Mouse (Mus musculus): ENCODE results near the gene Ush1g. TPM values are rescaled to one million over a fixed set of nuclear protein-coding genes. Genes with fewer than 3 reads are reported as not detected.

Ush1g gene
- total and polyA plus RNA-seq, 2 experiments from 2014 or later: 0.32 TPM; not detected in 1

DNA sequence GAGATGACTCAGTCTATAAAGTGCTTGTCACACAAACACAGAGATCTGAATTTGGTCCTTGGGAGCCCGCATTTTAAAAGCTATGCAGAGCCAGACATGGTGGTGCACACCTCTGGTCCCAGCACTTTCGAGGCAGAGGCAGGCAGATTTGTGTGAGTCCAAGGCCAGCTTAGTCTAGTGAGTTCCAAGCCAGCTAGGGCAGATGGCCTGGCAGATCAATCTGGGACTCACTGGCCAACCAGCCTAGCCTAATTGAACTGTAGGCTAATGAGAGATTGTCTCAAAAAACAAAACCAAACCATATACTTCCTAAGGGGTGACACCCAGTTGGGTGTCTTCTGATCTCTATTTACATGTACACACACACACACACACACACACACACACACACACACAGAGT, 19.4 kb upstream of the Ush1g start:
- H3K9ac ChIP-seq (replicated peaks; ENCODE audit: low read length, poor library complexity, severe bottlenecking): no peak overlapping the region
- no peak overlapping the region for H3K4me3 ChIP-seq (ENCODE audit: low read depth, low read length)
- H3K9me3 ChIP-seq (ENCODE audit: low read length): no peaks in the 10 kb centered on the region
- H3K27ac ChIP-seq (ENCODE audit: low read depth, low read length): no peak overlapping the region
- no peaks in the 10 kb centered on the region for H3K36me3 ChIP-seq (ENCODE audit: insufficient read depth, low read length)
- TF ChIP-seq CTCF (IDR thresholded peaks at IDR 0.05): no peak
- WGBS: 65% methylated on average over 2 of the region's 2 CpGs
- H3K4me2 ChIP-seq (ENCODE audit: low read depth, low read length, poor library complexity, severe bottlenecking): no peak overlapping the region
- H3K27me3 ChIP-seq (ENCODE audit: insufficient read depth, low read length): 0 out of 2 replicates have a peak, but pooled peaks cover 1% of the 10 kb centered on the region
- H3K4me1 ChIP-seq (ENCODE audit: insufficient read depth, low read length): no peaks in the 10 kb centered on the region
- ATAC-seq (ENCODE audit: low FRiP score) (no peak), DNase-seq (ENCODE audit: low spot score) (no peak)

DNA sequence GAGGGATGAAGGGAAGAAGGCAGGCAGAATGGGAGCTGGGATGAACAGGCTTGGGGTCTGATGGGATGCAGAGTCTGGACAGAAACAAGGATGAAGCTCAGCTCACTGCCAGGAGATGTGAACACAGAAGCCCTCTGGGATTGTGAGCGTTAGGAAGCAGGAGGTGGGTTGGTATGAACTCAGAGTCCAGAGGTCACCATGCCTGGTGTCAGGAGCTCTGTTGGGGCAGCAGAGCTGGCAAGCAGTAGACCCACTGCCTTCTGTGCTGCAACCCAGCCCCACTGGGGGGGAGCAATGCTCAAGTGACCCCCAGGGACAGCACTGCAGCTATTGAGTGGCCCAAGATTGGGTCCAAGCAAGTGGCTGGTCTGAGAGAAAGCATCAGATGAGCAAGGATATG, 16.0 kb upstream of the Ush1g start:
- Histone ChIP-seq H3K27me3 (ENCODE audit: insufficient read depth, low read length) (peaks cover 11% of the 10 kb centered on the region; the same call in 1 of the 2 replicates), H3K4me1 (ENCODE audit: insufficient read depth, low read length) (0 out of 2 replicates have a peak, but pooled peaks cover 4% of the 10 kb centered on the region), H3K9ac (replicated peaks; ENCODE audit: low read length, poor library complexity, severe bottlenecking) (no peak overlapping the region), H3K36me3 (ENCODE audit: insufficient read depth, low read length) (no peaks in the 10 kb centered on the region), H3K4me2 (ENCODE audit: low read depth, low read length, poor library complexity, severe bottlenecking) (no peak overlapping the region), H3K4me3 (ENCODE audit: low read depth, low read length) (no peak overlapping the region), H3K27ac (ENCODE audit: low read depth, low read length) (no peak overlapping the region), H3K9me3 (ENCODE audit: low read length) (no peaks in the 10 kb centered on the region)
- WGBS: 75% methylated on average over 1 of the region's 1 CpGs
- DNase-seq (ENCODE audit: low spot score) (no peak), ATAC-seq (ENCODE audit: low FRiP score) (no peak)
- no peak for TF ChIP-seq CTCF (IDR thresholded peaks at IDR 0.05)

- no peaks in the 10 kb centered on the region for H3K36me3 ChIP-seq (ENCODE audit: insufficient read depth, low read length)
- no peaks in the 10 kb centered on the region for H3K9me3 ChIP-seq (ENCODE audit: low read length)
- H3K4me1 ChIP-seq (ENCODE audit: insufficient read depth, low read length): 0 out of 2 replicates have a peak, but pooled peaks cover 4% of the 10 kb centered on the region
- DNase-seq (ENCODE audit: low spot score) (no peak), ATAC-seq (ENCODE audit: low FRiP score) (no peak)
- TF ChIP-seq CTCF (IDR thresholded peaks at IDR 0.05): no peak
- H3K4me3 ChIP-seq (ENCODE audit: low read depth, low read length): no peak overlapping the region
- 61% methylated on average over 3 of the region's 3 CpGs for WGBS
- H3K9ac ChIP-seq (replicated peaks; ENCODE audit: low read length, poor library complexity, severe bottlenecking): no peak overlapping the region
- no peak overlapping the region for H3K4me2 ChIP-seq (ENCODE audit: low read depth, low read length, poor library complexity, severe bottlenecking)
- peaks cover 11% of the 10 kb centered on the region; the same call in 1 of the 2 replicates for H3K27me3 ChIP-seq (ENCODE audit: insufficient read depth, low read length)
- H3K27ac ChIP-seq (ENCODE audit: low read depth, low read length): no peak overlapping the region
Observed at GRCm38 (mm10) chr11:115337350-115337749, 15.5 kb upstream of the Ush1g start.

DNA sequence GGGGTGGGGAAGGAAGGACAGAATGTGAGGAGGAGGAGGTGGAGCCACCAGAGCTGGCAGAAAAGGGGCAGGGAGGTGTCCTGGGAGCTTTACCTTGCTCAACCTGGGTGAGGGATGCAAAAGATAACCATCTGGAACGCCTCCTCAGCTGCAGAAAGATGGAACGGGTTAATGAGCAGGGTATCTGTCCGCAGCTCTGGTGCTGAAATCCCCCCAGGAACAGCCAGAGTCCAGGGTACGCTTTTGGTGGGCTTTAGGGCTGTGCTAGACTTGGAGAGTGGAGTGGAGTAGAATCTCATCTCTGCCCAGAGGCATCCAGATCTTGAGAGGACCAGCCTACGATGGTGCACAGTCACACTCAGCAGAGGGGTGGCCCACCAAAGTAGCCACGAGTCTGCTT, 14.3 kb upstream of the Ush1g start:
- H3K36me3 ChIP-seq (ENCODE audit: insufficient read depth, low read length): no peaks in the 10 kb centered on the region
- WGBS: 19% methylated on average over 6 of the region's 6 CpGs
- TF ChIP-seq CTCF (IDR thresholded peaks at IDR 0.05): no peak
- ATAC-seq (ENCODE audit: low FRiP score) (no peak), DNase-seq (ENCODE audit: low spot score) (no peak)
- H3K4me1 ChIP-seq (ENCODE audit: insufficient read depth, low read length): 0 out of 2 replicates have a peak, but pooled peaks cover 4% of the 10 kb centered on the region
- H3K27me3 ChIP-seq (ENCODE audit: insufficient read depth, low read length): peaks cover 14% of the 10 kb centered on the region; the same call in 1 of the 2 replicates
- H3K4me3 ChIP-seq (ENCODE audit: low read depth, low read length): no peak overlapping the region
- H3K4me2 ChIP-seq (ENCODE audit: low read depth, low read length, poor library complexity, severe bottlenecking): no peak overlapping the region
- no peaks in the 10 kb centered on the region for H3K9me3 ChIP-seq (ENCODE audit: low read length)
- H3K9ac ChIP-seq (replicated peaks; ENCODE audit: low read length, poor library complexity, severe bottlenecking): no peak overlapping the region
- H3K27ac ChIP-seq (ENCODE audit: low read depth, low read length): no peak overlapping the region

DNA sequence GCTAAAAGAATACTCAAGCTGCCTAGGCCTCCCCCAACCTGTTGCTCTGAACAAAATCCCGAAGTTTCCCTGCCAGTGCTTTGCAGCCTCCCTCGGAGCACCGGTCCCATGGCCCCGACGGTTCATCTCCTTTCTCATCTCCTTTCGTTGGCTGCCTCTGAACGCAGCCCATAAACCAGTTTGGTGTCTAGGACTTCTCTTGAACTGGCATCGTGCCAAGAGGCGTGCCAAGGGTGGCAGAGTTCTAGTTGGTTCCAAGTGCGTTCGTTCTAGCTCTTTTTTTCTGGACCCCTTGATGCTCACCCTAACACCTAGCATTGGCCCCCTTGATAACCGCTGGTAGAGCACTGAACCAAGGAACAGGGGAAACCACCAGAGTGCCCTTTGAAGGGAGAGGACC, 13.4 kb upstream of the Ush1g start:
- no peaks in the 10 kb centered on the region for H3K36me3 ChIP-seq (ENCODE audit: insufficient read depth, low read length)
- no peak overlapping the region for H3K27ac ChIP-seq (ENCODE audit: low read depth, low read length)
- peaks cover 14% of the 10 kb centered on the region; the same call in 1 of the 2 replicates for H3K27me3 ChIP-seq (ENCODE audit: insufficient read depth, low read length)
- no peak for TF ChIP-seq CTCF (IDR thresholded peaks at IDR 0.05)
- no peaks in the 10 kb centered on the region for H3K9me3 ChIP-seq (ENCODE audit: low read length)
- H3K4me3 ChIP-seq (ENCODE audit: low read depth, low read length): no peak overlapping the region
- 57% methylated on average over 12 of the region's 12 CpGs for WGBS
- H3K4me1 ChIP-seq (ENCODE audit: insufficient read depth, low read length): 0 out of 2 replicates have a peak, but pooled peaks cover 4% of the 10 kb centered on the region
- H3K9ac ChIP-seq (replicated peaks; ENCODE audit: low read length, poor library complexity, severe bottlenecking): no peak overlapping the region
- ATAC-seq (ENCODE audit: low FRiP score) (no peak), DNase-seq (ENCODE audit: low spot score) (no peak)
- H3K4me2 ChIP-seq (ENCODE audit: low read depth, low read length, poor library complexity, severe bottlenecking): peak overlapping the region; percentile 61; the same call in 1 of the 2 replicates

- Histone ChIP-seq H3K9me3 (ENCODE audit: low read length) (no peaks in the 10 kb centered on the region), H3K4me3 (ENCODE audit: low read depth, low read length) (peak within 1 kb of the TSS; percentile 34), H3K9ac (replicated peaks; ENCODE audit: low read length, poor library complexity, severe bottlenecking) (peak within 1 kb of the TSS; percentile 66), H3K4me1 (ENCODE audit: insufficient read depth, low read length) (0 out of 2 replicates have a peak, but pooled peaks cover 4% of the 10 kb centered on the region), H3K4me2 (ENCODE audit: low read depth, low read length, poor library complexity, severe bottlenecking) (peak within 1 kb of the TSS; percentile 61), H3K36me3 (ENCODE audit: insufficient read depth, low read length) (no peaks in the 10 kb centered on the region), H3K27ac (ENCODE audit: low read depth, low read length) (no peak within 1 kb of the TSS), H3K27me3 (ENCODE audit: insufficient read depth, low read length) (peaks cover 14% of the 10 kb centered on the region; the same call in 1 of the 2 replicates)
- peak; percentile 43 for DNase-seq (ENCODE audit: low spot score)
- no peak for ATAC-seq (ENCODE audit: low FRiP score)
- no peak for TF ChIP-seq CTCF (IDR thresholded peaks at IDR 0.05)
- WGBS: 3% methylated on average over 29 of the region's 29 CpGs
Observed at GRCm38 (mm10) chr11:115334531-115334930, 12.7 kb upstream of the Ush1g start, which contains the start of gene Otop3. Gene Otop3 (plus strand): TSS chr11:115334731.
